Mouse (Mus musculus) liver, adult 2 months (tissue): Measurements from ENCODE around the gene Rhoc. TPM values are rescaled to one million over a fixed set of nuclear protein-coding genes. Genes with fewer than 3 reads are reported as not detected.

Source experiments
- DNase-seq: peaks from one replicate; pipeline ENCODE4 v3.0.0-alpha.2; 2011; ENCODE audit warnings: low read depth, low spot score; ENCODE audit errors: extremely low read depth
- H3K27ac ChIP-seq: fragments of 200-500 bp; replicated peaks from 2 replicates; pipeline ENCODE4 v1.5.1; 2012; ENCODE audit warnings: low read depth, mild to moderate bottlenecking, control low read depth, inconsistent platforms, low read length; ENCODE audit not compliant: insufficient read depth
- H3K27me3 ChIP-seq: fragments of 200-500 bp; 2 replicates; pipeline ENCODE4 v1.6.1; 2012; ENCODE audit warnings: mild to moderate bottlenecking, moderate library complexity, low read length, inconsistent platforms; ENCODE audit not compliant: control insufficient read depth, insufficient read depth
- H3K36me3 ChIP-seq: fragments of 200-500 bp; 2 replicates; pipeline ENCODE4 v1.6.1; 2012; ENCODE audit warnings: low read length, inconsistent platforms; ENCODE audit not compliant: control insufficient read depth, insufficient read depth
- H3K4me1 ChIP-seq: fragments of 200-500 bp; 2 replicates; pipeline ENCODE4 v1.6.1; 2011; ENCODE audit warnings: low read length; ENCODE audit not compliant: control insufficient read depth, insufficient read depth
- H3K4me3 ChIP-seq: fragments of 200-500 bp; 2 replicates; pipeline ENCODE4 v1.5.1; 2011; ENCODE audit warnings: low read depth, mild to moderate bottlenecking, control low read depth, low read length, moderate library complexity; ENCODE audit not compliant: insufficient read depth
- H3K79me2 ChIP-seq: fragments of 200-500 bp; 2 replicates; pipeline ENCODE4 v1.6.1; 2012; ENCODE audit warnings: inconsistent platforms, mild to moderate bottlenecking, low read length, moderate library complexity; ENCODE audit not compliant: control insufficient read depth, insufficient read depth
- H3K9ac ChIP-seq: fragments of 200-500 bp; 2 replicates; pipeline ENCODE4 v1.6.1; 2012; ENCODE audit warnings: low read depth, mild to moderate bottlenecking, control low read depth, inconsistent platforms, low read length
- CTCF ChIP-seq: fragments of 200-500 bp; IDR thresholded peaks from 2 replicates; pipeline ENCODE4 v1.5.1; 2011; ENCODE audit warnings: low read depth, low read length, control low read depth
- POLR2A ChIP-seq: fragments of 200-500 bp; IDR thresholded peaks from 2 replicates; pipeline ENCODE4 v1.6.1; 2011; ENCODE audit warnings: low read length, control low read depth; ENCODE audit not compliant: insufficient read depth; ENCODE audit errors: extremely low read depth
- WGBS: fragments of 180-500 bp; shearing (Covaris S2); methylation state at CpG from one replicate; pipeline ENCODE4 v1.1.7; 2018; 5-methylcytosine and 5-hydroxymethylcytosine counted together
- polyA plus RNA-seq: library from polyadenylated mRNA; depleted of rRNA; stranded (reverse); fragments of >200 nt; gene quantifications from 2 replicates; pipeline ENCODE4 v1.2.3, GENCODE M21; 2012; rRNA removed
- total RNA-seq: library from RNA; depleted of rRNA; stranded (reverse); fragments of >200 nt; gene quantifications from 2 replicates; pipeline ENCODE4 v1.2.3, GENCODE M21; 2014; rRNA removed

The Rhoc gene
- total and polyA plus RNA-seq, 2 experiments: 10.0 to 11.7 TPM

GRCm38 (mm10) chr3:104820426-104820825, 32.3 kb downstream of the Rhoc start:
- WGBS: 82% methylated on average over 1 of the region's 1 CpGs
- peaks cover 7% of the 10 kb centered on the region for H3K36me3 ChIP-seq
- DNase-seq: no peak
- H3K9ac ChIP-seq: no peak overlapping the region
- H3K4me3 ChIP-seq: no peak overlapping the region
- peaks cover 8% of the 10 kb centered on the region; the same call in 1 of the 2 replicates for H3K4me1 ChIP-seq
- H3K27me3 ChIP-seq: no peaks in the 10 kb centered on the region
- TF ChIP-seq POLR2A: no peak
- no peak for TF ChIP-seq CTCF
- peaks cover 5% of the 10 kb centered on the region; the same call in 1 of the 2 replicates for H3K79me2 ChIP-seq
- H3K27ac ChIP-seq: no peak overlapping the region

- no peak overlapping the region for H3K4me3 ChIP-seq
- no peak for DNase-seq
- H3K79me2 ChIP-seq: no peaks in the 10 kb centered on the region
- no peak for TF ChIP-seq CTCF
- TF ChIP-seq POLR2A: no peak
- WGBS: 53% methylated on average over 3 of the region's 3 CpGs
- H3K4me1 ChIP-seq: peaks cover 6% of the 10 kb centered on the region; the same call in 1 of the 2 replicates
- H3K36me3 ChIP-seq: peaks cover 15% of the 10 kb centered on the region
- H3K27ac ChIP-seq: no peak overlapping the region
- H3K27me3 ChIP-seq: no peaks in the 10 kb centered on the region
- no peak overlapping the region for H3K9ac ChIP-seq
Measured at GRCm38 (mm10) chr3:104822413-104822812, 34.2 kb downstream of the Rhoc start.

- 92% methylated on average over 3 of the region's 3 CpGs for WGBS
- Histone ChIP-seq H3K36me3 (peaks cover 45% of the 10 kb centered on the region), H3K27ac (no peak overlapping the region), H3K79me2 (no peaks in the 10 kb centered on the region; the same call in 1 of the 2 replicates), H3K4me1 (no peaks in the 10 kb centered on the region), H3K4me3 (no peak overlapping the region), H3K27me3 (no peaks in the 10 kb centered on the region), H3K9ac (no peak overlapping the region)
- DNase-seq: no peak
- no peak for TF ChIP-seq CTCF
- no peak for TF ChIP-seq POLR2A
Measured at GRCm38 (mm10) chr3:104835797-104836196, 47.6 kb downstream of the Rhoc start.

GRCm38 (mm10) chr3:104841049-104841448, 52.9 kb downstream of the Rhoc start:
- Histone ChIP-seq H3K27me3 (no peaks in the 10 kb centered on the region), H3K79me2 (peaks cover 4% of the 10 kb centered on the region; the same call in 1 of the 2 replicates)

More at GRCm38 (mm10) chr3:104841049-104841448, 52.9 kb downstream of the Rhoc start:
- no peak overlapping the region for H3K27ac ChIP-seq
- no peaks in the 10 kb centered on the region for H3K4me1 ChIP-seq
- 91% methylated on average over 5 of the region's 5 CpGs for WGBS
- no peak overlapping the region for H3K9ac ChIP-seq
- no peak for DNase-seq
- TF ChIP-seq POLR2A (no peak), CTCF (no peak)
- H3K36me3 ChIP-seq: peaks cover 38% of the 10 kb centered on the region
- H3K4me3 ChIP-seq: no peak overlapping the region

Other genes starting within 250 kb of the Rhoc start
- 34.2 and 41.3 TPM in 2 replicates for gene Slc16a1, start 149.7 kb upstream of the Rhoc start, total RNA-seq
- 30.8 and 35.4 TPM in 2 replicates for gene Slc16a1, start 149.7 kb upstream of the Rhoc start, polyA plus RNA-seq
- gene Ppm1j, start 7.3 kb upstream of the Rhoc start, total RNA-seq: 0.28 and 0.54 TPM in 2 replicates
- 0.65 and 1.4 TPM in 2 replicates for gene Ppm1j, start 7.3 kb upstream of the Rhoc start, polyA plus RNA-seq
- under 0.01 and 0.07 TPM in 2 replicates for gene Fam19a3, start 6.5 kb upstream of the Rhoc start, total RNA-seq
- gene Fam19a3, start 6.5 kb upstream of the Rhoc start, polyA plus RNA-seq: 0.04 and 0.05 TPM in 2 replicates
- gene Mov10, start 30.2 kb downstream of the Rhoc start, total RNA-seq: 9.3 and 12.4 TPM in 2 replicates
- 11.6 and 15.9 TPM in 2 replicates for gene Mov10, start 30.2 kb downstream of the Rhoc start, polyA plus RNA-seq
- 30.5 and 39.8 TPM in 2 replicates for gene St7l, start 75.6 kb downstream of the Rhoc start, total RNA-seq
- gene St7l, start 75.6 kb downstream of the Rhoc start, polyA plus RNA-seq: 5.4 and 7.5 TPM in 2 replicates
- 29.1 and 30.1 TPM in 2 replicates for gene Capza1, start 76.1 kb downstream of the Rhoc start, total RNA-seq
- gene Capza1, start 76.1 kb downstream of the Rhoc start, polyA plus RNA-seq: 8.1 and 8.4 TPM in 2 replicates
- gene Wnt2b, start 173.5 kb downstream of the Rhoc start, total RNA-seq: 0.09 and 0.20 TPM in 2 replicates
- gene Wnt2b, start 173.5 kb downstream of the Rhoc start, polyA plus RNA-seq: 0.11 and 0.25 TPM in 2 replicates